Mouse (Mus musculus): ENCODE data around the gene Nab1.

- TF ChIP-seq CTCF (IDR thresholded peaks at IDR 0.05; ENCODE audit: low read depth, low read length) (no peak), GATA1 (IDR thresholded peaks at IDR 0.05; ENCODE audit: borderline replicate concordance, low read length) (no peak), TAL1 (conservative IDR thresholded peaks at IDR 0.05; ENCODE audit: low read depth, low read length) (no peak), POLR2AphosphoS5 (IDR thresholded peaks at IDR 0.05; ENCODE audit: insufficient replicate concordance, low read depth, low read length) (no peak)
Measured at GRCm38 (mm10) chr1:52529933-52530332, 29.5 kb upstream of the Nab1 start.
